Mouse (Mus musculus): ENCODE results near the gene Myo1a. TPM values are rescaled to one million over a fixed set of nuclear protein-coding genes. Genes with fewer than 3 reads are reported as not detected.

The Myo1a gene
- polyA plus RNA-seq, 1 experiment from 2014 or later, result 0.77 TPM

GRCm38 (mm10) chr10:127666501-127667268, 38.3 kb upstream of the Myo1a start, which contains the start of gene Nemp1:
Gene Nemp1 (plus strand): TSS chr10:127666901.
- peaks cover 54% of the 10 kb centered on the region for H3K4me1 ChIP-seq (replicated peaks)
- peak; percentile 60 for ATAC-seq (ENCODE audit: low FRiP score, low read depth)
- peak within 1 kb of the TSS; percentile 91 for H3K4me2 ChIP-seq
- H3K27me3 ChIP-seq, result peaks cover 60% of the 10 kb centered on the region
- H3K4me3 ChIP-seq, result peak within 1 kb of the TSS; percentile 49
- H3K9me3 ChIP-seq, result no peaks in the 10 kb centered on the region
- under 1% methylated on average over 63 of the region's 73 CpGs for WGBS
- peak within 1 kb of the TSS; percentile 73 for H3K27ac ChIP-seq (replicated peaks)
- no peaks in the 10 kb centered on the region for H3K36me3 ChIP-seq
- H3K9ac ChIP-seq, result peak within 1 kb of the TSS; percentile 47

GRCm38 (mm10) chr10:127667269-127668092, 37.5 kb upstream of the Myo1a start:
- Histone ChIP-seq H3K4me3 (peak overlapping the region; percentile 49), H3K9me3 (no peaks in the 10 kb centered on the region), H3K4me2 (peak overlapping the region; percentile 91), H3K36me3 (no peaks in the 10 kb centered on the region), H3K9ac (peak overlapping the region; percentile 47; the same call in 1 of the 2 replicates), H3K4me1 (replicated peaks) (peaks cover 46% of the 10 kb centered on the region), H3K27ac (replicated peaks) (peak overlapping the region; percentile 73), H3K27me3 (peaks cover 59% of the 10 kb centered on the region)
- ATAC-seq (ENCODE audit: low FRiP score, low read depth), result no peak
- 2% methylated on average over 35 of the region's 35 CpGs for WGBS

- H3K9me3 ChIP-seq, result no peaks in the 10 kb centered on the region
- peak within 1 kb of the TSS; percentile 34 for H3K9ac ChIP-seq
- peak within 1 kb of the TSS; percentile 49 for H3K4me3 ChIP-seq
- WGBS, result 3% methylated on average over 39 of the region's 40 CpGs
- no peaks in the 10 kb centered on the region for H3K36me3 ChIP-seq
- ATAC-seq (ENCODE audit: low FRiP score, low read depth), result 0 out of 2 replicates have a peak, but pooled peaks have one; percentile 4
- H3K27me3 ChIP-seq, result peaks cover 50% of the 10 kb centered on the region
- peak within 1 kb of the TSS; percentile 91 for H3K4me2 ChIP-seq
- peak within 1 kb of the TSS; percentile 73 for H3K27ac ChIP-seq (replicated peaks)
- H3K4me1 ChIP-seq (replicated peaks), result peaks cover 43% of the 10 kb centered on the region
Measured at GRCm38 (mm10) chr10:127668093-127669050, 36.6 kb upstream of the Myo1a start, which contains the start of gene Nab2. Gene Nab2 (minus strand): TSS chr10:127668568.

GRCm38 (mm10) chr10:127669170-127669569, 35.8 kb upstream of the Myo1a start:
- H3K27ac ChIP-seq (replicated peaks), result no peak overlapping the region; the same call in 1 of the 2 replicates
- WGBS, result 22% methylated on average over 7 of the region's 7 CpGs
- H3K9ac ChIP-seq, result no peak overlapping the region
- H3K9me3 ChIP-seq, result no peaks in the 10 kb centered on the region
- H3K4me2 ChIP-seq, result peak overlapping the region; percentile 91; the same call in 1 of the 2 replicates
- H3K27me3 ChIP-seq, result peaks cover 42% of the 10 kb centered on the region
- no peaks in the 10 kb centered on the region for H3K36me3 ChIP-seq
- peaks cover 42% of the 10 kb centered on the region for H3K4me1 ChIP-seq (replicated peaks)
- no peak for ATAC-seq (ENCODE audit: low FRiP score, low read depth)
- no peak overlapping the region for H3K4me3 ChIP-seq

- Histone ChIP-seq H3K9ac (no peak overlapping the region), H3K27me3 (peaks cover 32% of the 10 kb centered on the region), H3K4me2 (no peak overlapping the region), H3K36me3 (no peaks in the 10 kb centered on the region), H3K9me3 (no peaks in the 10 kb centered on the region), H3K27ac (replicated peaks) (no peak overlapping the region), H3K4me3 (no peak overlapping the region), H3K4me1 (replicated peaks) (peaks cover 38% of the 10 kb centered on the region)
- ATAC-seq (ENCODE audit: low FRiP score, low read depth), result no peak
- WGBS, result 91% methylated on average over 2 of the region's 2 CpGs
Measured at GRCm38 (mm10) chr10:127670185-127670584, 34.8 kb upstream of the Myo1a start.

GRCm38 (mm10) chr10:127671276-127671675, 33.7 kb upstream of the Myo1a start:
- Histone ChIP-seq H3K36me3 (no peaks in the 10 kb centered on the region), H3K4me1 (replicated peaks) (peaks cover 29% of the 10 kb centered on the region), H3K27ac (replicated peaks) (no peak overlapping the region), H3K9ac (no peak overlapping the region), H3K4me3 (no peak overlapping the region), H3K4me2 (no peak overlapping the region), H3K9me3 (no peaks in the 10 kb centered on the region), H3K27me3 (peaks cover 22% of the 10 kb centered on the region)
- 39% methylated on average over 2 of the region's 2 CpGs for WGBS
- ATAC-seq (ENCODE audit: low FRiP score, low read depth), result no peak

GRCm38 (mm10) chr10:127674046-127674655, 30.8 kb upstream of the Myo1a start:
- Histone ChIP-seq H3K27me3 (peaks cover 4% of the 10 kb centered on the region), H3K4me2 (no peak overlapping the region), H3K4me3 (no peak overlapping the region), H3K9ac (no peak overlapping the region), H3K27ac (replicated peaks) (no peak overlapping the region), H3K4me1 (replicated peaks) (peaks cover 12% of the 10 kb centered on the region), H3K36me3 (no peaks in the 10 kb centered on the region), H3K9me3 (no peaks in the 10 kb centered on the region)
- 94% methylated on average over 6 of the region's 6 CpGs for WGBS
- no peak for ATAC-seq (ENCODE audit: low FRiP score, low read depth)

GRCm38 (mm10) chr10:127674794-127675522, 30.0 kb upstream of the Myo1a start:
- Histone ChIP-seq H3K36me3 (no peaks in the 10 kb centered on the region), H3K27me3 (no peaks in the 10 kb centered on the region), H3K9me3 (no peaks in the 10 kb centered on the region), H3K4me1 (replicated peaks) (peaks cover 11% of the 10 kb centered on the region), H3K4me3 (no peak overlapping the region), H3K4me2 (no peak overlapping the region), H3K9ac (no peak overlapping the region), H3K27ac (replicated peaks) (no peak overlapping the region)
- ATAC-seq (ENCODE audit: low FRiP score, low read depth), result no peak
- WGBS, result 83% methylated on average over 8 of the region's 8 CpGs

- 57% methylated on average over 5 of the region's 5 CpGs for WGBS
- Histone ChIP-seq H3K27ac (replicated peaks) (peak overlapping the region; percentile 69), H3K4me2 (peak overlapping the region; percentile 96), H3K4me3 (peak overlapping the region; percentile 71), H3K9ac (no peak overlapping the region), H3K4me1 (replicated peaks) (peaks cover 11% of the 10 kb centered on the region), H3K27me3 (no peaks in the 10 kb centered on the region), H3K9me3 (no peaks in the 10 kb centered on the region), H3K36me3 (no peaks in the 10 kb centered on the region)
- ATAC-seq (ENCODE audit: low FRiP score, low read depth), result no peak
Measured at GRCm38 (mm10) chr10:127675859-127676398, 29.0 kb upstream of the Myo1a start.

All from hindbrain, embryonic 15.5 days (tissue).